Mouse (Mus musculus) cerebellum, adult 2 months (tissue): ENCODE data around the gene Vcp. TPM values are rescaled to one million over a fixed set of nuclear protein-coding genes. Genes with fewer than 3 reads are reported as not detected.

ENCODE experiments used
- DNase-seq, 2 experiments: peaks; one replicate each; pipeline ENCODE4 v3.0.0; 2021
- H3K27ac ChIP-seq: fragments of 200-500 bp; 2 replicates; pipeline ENCODE4 v1.5.1; 2012; ENCODE audit warnings: low read length, control low read depth, inconsistent platforms; ENCODE audit not compliant: insufficient read depth
- H3K27me3 ChIP-seq: fragments of 200-500 bp; 2 replicates; pipeline ENCODE4 v1.6.1; 2012; ENCODE audit warnings: inconsistent platforms, mild to moderate bottlenecking, low read length, moderate library complexity; ENCODE audit not compliant: control insufficient read depth, insufficient read depth
- H3K4me1 ChIP-seq: fragments of 200-500 bp; 2 replicates; pipeline ENCODE4 v1.6.1; 2011; ENCODE audit warnings: low read length; ENCODE audit not compliant: control insufficient read depth, insufficient read depth
- H3K4me3 ChIP-seq: fragments of 200-500 bp; replicated peaks from 2 replicates; pipeline ENCODE3; 2011; ENCODE audit warnings: mild to moderate bottlenecking, low read depth, low read length, control low read depth; ENCODE audit not compliant: insufficient read depth
- CTCF ChIP-seq: fragments of 200-500 bp; IDR thresholded peaks from 2 replicates; pipeline ENCODE4 v1.5.1; 2011; ENCODE audit warnings: low read depth, mild to moderate bottlenecking, control low read depth, low read length, moderate library complexity, borderline replicate concordance; ENCODE audit not compliant: insufficient read depth
- POLR2A ChIP-seq: fragments of 200-500 bp; IDR thresholded peaks from 2 replicates; pipeline ENCODE4 v1.6.1; 2011; ENCODE audit warnings: low read length, control low read depth, borderline replicate concordance; ENCODE audit not compliant: insufficient read depth
- WGBS: fragments of 180-500 bp; shearing (Covaris S2); methylation state at CpG from one replicate; pipeline ENCODE4 v1.1.7; 2018; 5-methylcytosine and 5-hydroxymethylcytosine counted together
- polyA plus RNA-seq: library from polyadenylated mRNA; depleted of rRNA; stranded (reverse); fragments of >200 nt; gene quantifications from 2 replicates; pipeline ENCODE4 v1.2.3, GENCODE M21; 2012

The Vcp gene
- polyA plus RNA-seq, 1 experiment, result 196 TPM

DNA sequence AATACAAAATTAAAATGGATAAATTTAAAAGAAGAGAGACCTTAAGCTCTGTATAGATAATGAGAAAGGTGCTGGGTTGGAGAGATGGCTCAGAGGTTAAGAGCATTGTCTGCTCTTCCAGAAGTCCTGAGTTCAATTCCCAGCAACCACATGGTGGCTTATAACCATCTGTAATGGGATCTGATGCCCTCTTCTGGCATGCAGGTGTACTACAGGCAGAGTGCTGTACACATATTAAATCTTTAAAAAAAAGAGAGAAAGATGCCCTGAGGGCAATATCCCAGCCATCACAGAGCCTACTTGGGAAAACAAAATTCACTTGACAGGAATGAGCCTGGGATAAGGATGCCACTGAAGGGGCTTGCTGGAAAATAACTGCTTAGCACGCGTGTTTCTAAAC lies 36.8 kb downstream of the Vcp start:
- Histone ChIP-seq H3K4me3 (no peak overlapping the region), H3K4me1 (peaks cover 3% of the 10 kb centered on the region; the same call in 1 of the 2 replicates), H3K27ac (no peak overlapping the region), H3K27me3 (no peaks in the 10 kb centered on the region)
- 96% methylated on average over 2 of the region's 2 CpGs for WGBS
- no peak for DNase-seq
- TF ChIP-seq POLR2A (no peak), CTCF (no peak)

DNA sequence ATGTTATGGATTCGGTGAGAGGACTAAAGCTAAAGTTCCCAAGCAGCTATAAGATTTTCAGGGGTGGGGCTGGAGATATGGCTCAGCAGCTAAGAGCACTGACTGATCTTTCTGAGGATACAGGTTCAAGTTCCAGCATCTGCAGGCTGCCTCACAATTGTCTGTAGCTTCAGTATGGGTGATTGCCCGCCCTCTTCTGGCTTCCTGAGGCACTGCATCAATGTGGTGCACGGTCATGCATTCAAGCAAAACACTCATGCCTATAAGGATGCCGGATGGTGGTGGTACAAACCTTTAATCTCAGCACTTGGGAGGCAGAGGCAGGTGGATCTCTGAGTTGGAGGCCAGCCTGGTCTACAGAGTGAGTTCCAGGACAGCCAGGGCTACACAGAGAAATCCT lies 38.7 kb downstream of the Vcp start:
- no peaks in the 10 kb centered on the region for H3K27me3 ChIP-seq
- 18% methylated on average over 4 of the region's 4 CpGs for WGBS
- DNase-seq, result peak; percentile 57 to 69
- peaks cover 3% of the 10 kb centered on the region; the same call in 1 of the 2 replicates for H3K4me1 ChIP-seq
- no peak overlapping the region for H3K27ac ChIP-seq
- no peak overlapping the region for H3K4me3 ChIP-seq
- no peak for TF ChIP-seq POLR2A
- peak; percentile 80 for TF ChIP-seq CTCF

DNA sequence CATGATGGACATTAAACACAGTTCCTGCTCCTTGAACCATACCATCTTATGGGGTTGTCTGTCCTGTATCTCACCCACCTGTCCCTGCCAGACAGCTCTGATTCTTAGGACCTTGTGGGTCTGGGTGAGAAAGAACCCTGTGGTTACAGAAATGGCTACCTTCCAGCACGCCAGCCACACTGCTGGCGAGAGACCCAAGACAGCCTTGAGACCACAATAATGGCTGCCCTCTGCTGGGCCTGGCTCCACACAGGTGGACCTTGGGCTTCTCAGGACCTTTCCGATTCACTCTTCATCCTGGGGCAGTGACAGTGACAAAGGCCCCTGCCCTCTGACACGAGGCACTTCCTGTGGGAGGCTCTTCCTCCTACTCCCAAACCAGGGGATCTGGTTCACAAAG lies 40.9 kb downstream of the Vcp start:
- Histone ChIP-seq H3K4me1 (peaks cover 4% of the 10 kb centered on the region), H3K4me3 (no peak overlapping the region), H3K27ac (no peak overlapping the region), H3K27me3 (no peaks in the 10 kb centered on the region)
- TF ChIP-seq CTCF (no peak), POLR2A (no peak)
- 37% methylated on average over 4 of the region's 4 CpGs for WGBS
- no peak for DNase-seq

DNA sequence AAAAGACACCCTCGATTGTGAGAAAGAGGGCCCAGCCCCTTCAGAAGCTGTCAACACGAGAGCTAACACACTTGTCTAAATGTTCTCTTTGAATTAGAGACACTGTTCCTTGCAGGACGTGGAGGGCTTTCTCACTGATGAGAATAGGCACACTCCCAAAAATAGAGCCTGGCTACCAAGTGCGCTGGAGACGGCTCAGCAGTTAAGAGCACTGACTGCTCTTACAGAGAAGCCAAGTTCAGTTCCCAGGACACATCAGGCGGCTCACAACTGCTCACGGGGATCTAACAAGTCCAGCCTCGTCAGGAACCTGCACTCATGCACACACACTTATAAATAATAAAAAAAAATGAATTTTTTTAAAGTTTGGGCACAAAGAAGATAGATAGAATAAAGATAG lies 41.4 kb downstream of the Vcp start:
- WGBS, result 32% methylated on average over 8 of the region's 8 CpGs
- H3K4me1 ChIP-seq, result peaks cover 7% of the 10 kb centered on the region
- H3K27me3 ChIP-seq, result no peaks in the 10 kb centered on the region
- H3K4me3 ChIP-seq, result no peak overlapping the region
- no peak overlapping the region for H3K27ac ChIP-seq
- peak; percentile 6; the same call in 1 of the 2 replicates for TF ChIP-seq POLR2A
- no peak for TF ChIP-seq CTCF
- no peak for DNase-seq

DNA sequence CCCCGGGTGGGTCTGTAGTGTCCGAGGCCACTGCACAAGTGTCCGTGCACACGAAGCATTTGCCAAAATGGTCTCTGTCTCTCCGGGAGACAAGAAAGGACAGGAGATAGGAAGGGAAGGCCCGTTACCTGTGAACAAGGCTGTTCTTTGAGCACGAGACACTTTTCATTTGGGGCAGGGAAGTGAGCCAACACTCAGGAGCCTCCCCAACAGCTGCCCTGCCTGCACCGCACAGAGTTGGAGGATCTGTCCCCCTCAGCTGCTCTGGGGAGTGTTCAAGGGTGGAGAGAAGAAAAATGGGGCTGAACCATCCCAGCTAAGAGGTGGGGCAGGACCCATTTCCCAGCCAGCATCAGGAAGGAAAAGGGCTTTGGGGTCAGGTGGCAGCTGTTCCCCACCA lies 42.3 kb downstream of the Vcp start:
- H3K27ac ChIP-seq, result no peak overlapping the region
- H3K4me1 ChIP-seq, result peaks cover 16% of the 10 kb centered on the region
- 72% methylated on average over 8 of the region's 8 CpGs for WGBS
- H3K4me3 ChIP-seq, result no peak overlapping the region
- DNase-seq, result no peak
- no peaks in the 10 kb centered on the region for H3K27me3 ChIP-seq
- TF ChIP-seq CTCF (no peak), POLR2A (no peak)

DNA sequence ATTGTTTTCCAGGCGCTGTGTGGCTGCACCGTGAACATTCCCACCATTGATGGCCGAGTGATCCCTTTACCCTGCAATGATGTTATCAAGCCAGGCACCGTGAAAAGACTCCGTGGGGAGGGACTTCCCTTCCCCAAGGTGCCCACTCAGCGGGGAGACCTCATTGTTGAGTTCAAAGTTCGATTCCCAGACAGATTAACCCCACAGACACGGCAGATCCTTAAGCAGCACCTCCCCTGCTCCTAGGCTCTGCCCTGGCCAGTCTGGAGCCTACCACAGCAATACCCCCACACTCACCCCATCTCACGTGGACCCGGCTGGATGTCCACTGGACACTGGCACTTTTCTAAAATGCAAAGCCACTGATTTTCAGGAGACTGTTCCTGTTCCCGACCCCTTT lies 43.0 kb downstream of the Vcp start:
- H3K4me3 ChIP-seq, result no peak overlapping the region
- H3K4me1 ChIP-seq, result peaks cover 23% of the 10 kb centered on the region
- H3K27ac ChIP-seq, result no peak overlapping the region
- DNase-seq, result no peak
- TF ChIP-seq POLR2A (no peak), CTCF (no peak)
- WGBS, result 69% methylated on average over 11 of the region's 11 CpGs
- no peaks in the 10 kb centered on the region for H3K27me3 ChIP-seq

DNA sequence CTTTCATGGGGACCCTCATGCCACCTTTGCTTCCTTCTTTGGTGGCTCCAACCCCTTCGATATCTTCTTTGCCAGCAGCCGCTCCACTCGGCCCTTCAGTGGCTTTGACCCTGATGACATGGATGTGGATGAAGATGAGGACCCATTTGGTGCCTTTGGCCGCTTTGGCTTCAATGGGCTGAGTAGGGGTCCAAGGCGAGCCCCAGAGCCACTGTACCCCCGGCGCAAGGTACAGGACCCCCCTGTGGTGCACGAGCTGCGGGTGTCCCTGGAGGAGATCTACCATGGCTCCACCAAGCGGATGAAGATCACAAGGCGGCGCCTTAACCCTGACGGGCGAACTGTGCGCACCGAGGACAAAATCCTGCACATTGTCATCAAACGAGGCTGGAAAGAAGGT lies 43.7 kb downstream of the Vcp start:
- Histone ChIP-seq H3K4me1 (peaks cover 30% of the 10 kb centered on the region), H3K27ac (no peak overlapping the region), H3K27me3 (no peaks in the 10 kb centered on the region), H3K4me3 (no peak overlapping the region)
- no peak for DNase-seq
- 91% methylated on average over 17 of the region's 17 CpGs for WGBS
- no peak for TF ChIP-seq CTCF
- no peak for TF ChIP-seq POLR2A

DNA sequence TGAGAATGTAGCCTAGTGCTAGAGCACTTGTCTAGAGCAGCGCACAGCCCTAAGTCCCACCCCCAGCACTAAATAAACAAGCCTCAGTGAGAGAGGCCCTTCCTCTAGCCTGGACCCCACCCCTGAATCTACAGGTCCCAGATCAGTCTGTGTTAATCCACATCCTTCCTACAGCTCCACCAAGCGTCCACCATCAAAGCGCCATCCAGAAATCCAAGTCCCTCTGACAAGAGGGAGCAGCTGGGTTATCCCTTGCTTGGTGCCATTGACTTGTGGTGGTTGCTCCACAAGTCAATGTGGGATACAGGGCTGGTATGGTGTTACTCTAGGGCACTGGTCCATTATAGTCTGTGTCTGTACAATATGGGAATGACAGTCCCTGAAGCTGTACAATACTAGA lies 45.1 kb downstream of the Vcp start:
- Histone ChIP-seq H3K27me3 (no peaks in the 10 kb centered on the region), H3K4me1 (peaks cover 38% of the 10 kb centered on the region), H3K4me3 (no peak overlapping the region), H3K27ac (no peak overlapping the region)
- DNase-seq, result no peak
- TF ChIP-seq CTCF, result no peak
- TF ChIP-seq POLR2A, result no peak
- 91% methylated on average over 3 of the region's 3 CpGs for WGBS
